Mouse (Mus musculus): ENCODE results near the gene Reep6. TPM values are rescaled to one million over a fixed set of nuclear protein-coding genes. Genes with fewer than 3 reads are reported as not detected.

Reep6 gene
- polyA plus RNA-seq, 1 experiment from 2014 or later: 11.7 TPM

GRCm38 (mm10) chr10:80365736-80366135 lies 36.0 kb downstream of the Reep6 start:
- H3K36me3 ChIP-seq (ENCODE audit: insufficient read depth, low read length): no peaks in the 10 kb centered on the region
- no peak overlapping the region for H3K9ac ChIP-seq (ENCODE audit: low read depth, low read length)
- DNase-seq (ENCODE audit: low spot score) (no peak), ATAC-seq (replicated peaks; ENCODE audit: low FRiP score, low read depth) (no peak)
- WGBS: 71% methylated on average over 6 of the region's 6 CpGs
- H3K9me3 ChIP-seq (replicated peaks; ENCODE audit: low read length): no peaks in the 10 kb centered on the region
- H3K27ac ChIP-seq: no peak overlapping the region
- H3K4me1 ChIP-seq (replicated peaks; ENCODE audit: insufficient read depth, low read length): no peaks in the 10 kb centered on the region
- no peak for TF ChIP-seq CTCF (IDR thresholded peaks at IDR 0.05; ENCODE audit: low read depth)
- H3K4me3 ChIP-seq (replicated peaks; ENCODE audit: low read depth, low read length): no peak overlapping the region
- no peak overlapping the region for H3K4me2 ChIP-seq (ENCODE audit: low read length)
- no peaks in the 10 kb centered on the region for H3K27me3 ChIP-seq (ENCODE audit: insufficient read depth, low read length)

DNA sequence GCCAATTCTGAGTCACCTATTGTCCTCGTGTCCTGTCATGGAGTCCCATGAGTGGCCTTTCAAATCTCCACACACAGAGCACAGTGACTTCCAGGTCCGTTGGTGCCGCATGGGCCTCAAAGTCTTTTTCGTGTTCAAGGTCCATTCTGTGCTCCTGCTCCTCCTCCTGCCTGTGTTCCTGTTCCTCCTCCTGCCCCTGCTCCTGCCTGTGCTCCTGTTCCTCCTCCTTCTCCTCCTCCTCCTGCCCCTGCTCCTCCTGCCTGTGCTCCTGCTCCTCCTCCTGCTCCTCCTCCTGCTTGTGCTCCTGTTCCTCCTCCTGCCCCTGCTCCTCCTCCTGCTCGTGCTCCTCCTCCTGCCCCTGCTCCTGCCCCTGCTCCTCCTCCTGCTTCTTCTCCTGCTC lies 38.2 kb downstream of the Reep6 start:
- H3K4me1 ChIP-seq (replicated peaks; ENCODE audit: insufficient read depth, low read length): no peaks in the 10 kb centered on the region
- no peak for ATAC-seq (replicated peaks; ENCODE audit: low FRiP score, low read depth)

GRCm38 (mm10) chr10:80368392-80368791 lies 38.6 kb downstream of the Reep6 start:
- no peak overlapping the region for H3K4me2 ChIP-seq (ENCODE audit: low read length)
- no peaks in the 10 kb centered on the region for H3K36me3 ChIP-seq (ENCODE audit: insufficient read depth, low read length)
- no peak overlapping the region for H3K9ac ChIP-seq (ENCODE audit: low read depth, low read length)
- no peak overlapping the region for H3K4me3 ChIP-seq (replicated peaks; ENCODE audit: low read depth, low read length)
- H3K9me3 ChIP-seq (replicated peaks; ENCODE audit: low read length): no peaks in the 10 kb centered on the region
- DNase-seq (ENCODE audit: low spot score) (no peak), ATAC-seq (replicated peaks; ENCODE audit: low FRiP score, low read depth) (no peak)
- WGBS: 92% methylated on average over 6 of the region's 6 CpGs
- no peak overlapping the region for H3K27ac ChIP-seq
- no peak for TF ChIP-seq CTCF (IDR thresholded peaks at IDR 0.05; ENCODE audit: low read depth)
- H3K4me1 ChIP-seq (replicated peaks; ENCODE audit: insufficient read depth, low read length): no peaks in the 10 kb centered on the region
- no peaks in the 10 kb centered on the region for H3K27me3 ChIP-seq (ENCODE audit: insufficient read depth, low read length)

More for the DNA sequence above, 38.2 kb downstream of the Reep6 start:
- Histone ChIP-seq H3K9ac (ENCODE audit: low read depth, low read length) (no peak overlapping the region), H3K27ac (no peak overlapping the region), H3K36me3 (ENCODE audit: insufficient read depth, low read length) (no peaks in the 10 kb centered on the region), H3K9me3 (replicated peaks; ENCODE audit: low read length) (no peaks in the 10 kb centered on the region), H3K27me3 (ENCODE audit: insufficient read depth, low read length) (no peaks in the 10 kb centered on the region), H3K4me2 (ENCODE audit: low read length) (no peak overlapping the region), H3K4me3 (replicated peaks; ENCODE audit: low read depth, low read length) (no peak overlapping the region)
- 31% methylated on average over 5 of the region's 5 CpGs for WGBS
- TF ChIP-seq CTCF (IDR thresholded peaks at IDR 0.05; ENCODE audit: low read depth): no peak
- no peak for DNase-seq (ENCODE audit: low spot score)

DNA sequence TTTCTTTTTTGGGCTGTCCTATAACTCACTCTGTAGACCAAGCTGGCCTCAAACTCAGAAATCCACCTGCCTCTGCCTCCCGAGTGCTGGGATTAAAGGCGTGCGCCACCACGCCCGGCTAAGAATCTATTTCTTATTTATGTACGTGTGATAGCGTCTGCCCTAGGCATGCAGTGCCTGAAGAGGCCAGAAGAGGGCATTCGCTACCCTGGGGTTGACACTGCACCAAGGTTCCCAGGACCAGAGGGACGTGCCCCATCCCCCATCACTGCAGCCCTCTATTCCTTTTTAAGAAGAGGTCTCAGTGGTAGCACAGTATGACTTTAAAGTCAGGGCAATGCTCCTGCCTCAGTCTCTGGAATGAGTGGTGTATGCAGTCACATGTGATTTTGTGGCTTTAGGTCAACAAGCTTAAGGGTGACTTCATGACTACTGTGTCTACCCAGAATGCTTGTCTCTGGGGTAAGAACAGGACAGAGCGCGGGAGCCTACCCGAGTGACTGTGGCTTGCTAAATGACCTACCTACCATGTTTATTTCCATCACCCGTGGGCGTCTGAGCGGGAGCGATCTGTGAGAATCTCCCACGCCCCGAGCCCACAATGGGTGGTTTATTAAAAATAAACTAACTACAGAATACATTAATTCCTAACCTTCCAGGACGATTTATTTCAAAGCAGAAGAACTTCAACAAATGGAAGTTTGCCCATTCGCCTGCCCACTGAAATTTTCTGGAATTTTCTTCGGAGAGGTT lies 40.4 kb downstream of the Reep6 start:
- ATAC-seq (replicated peaks; ENCODE audit: low FRiP score, low read depth) (no peak), DNase-seq (ENCODE audit: low spot score) (no peak)
- WGBS: 74% methylated on average over 21 of the region's 21 CpGs
- H3K4me2 ChIP-seq (ENCODE audit: low read length): no peak overlapping the region
- no peaks in the 10 kb centered on the region for H3K9me3 ChIP-seq (replicated peaks; ENCODE audit: low read length)
- H3K4me3 ChIP-seq (replicated peaks; ENCODE audit: low read depth, low read length): no peak overlapping the region
- no peak overlapping the region for H3K27ac ChIP-seq
- peak; percentile 16; the same call in 1 of the 2 replicates for TF ChIP-seq CTCF (IDR thresholded peaks at IDR 0.05; ENCODE audit: low read depth)
- H3K4me1 ChIP-seq (replicated peaks; ENCODE audit: insufficient read depth, low read length): no peaks in the 10 kb centered on the region
- no peaks in the 10 kb centered on the region for H3K27me3 ChIP-seq (ENCODE audit: insufficient read depth, low read length)
- H3K9ac ChIP-seq (ENCODE audit: low read depth, low read length): no peak overlapping the region
- no peaks in the 10 kb centered on the region for H3K36me3 ChIP-seq (ENCODE audit: insufficient read depth, low read length)

- Histone ChIP-seq H3K4me1 (replicated peaks; ENCODE audit: insufficient read depth, low read length) (no peaks in the 10 kb centered on the region), H3K36me3 (ENCODE audit: insufficient read depth, low read length) (no peaks in the 10 kb centered on the region), H3K27me3 (ENCODE audit: insufficient read depth, low read length) (no peaks in the 10 kb centered on the region), H3K9me3 (replicated peaks; ENCODE audit: low read length) (no peaks in the 10 kb centered on the region), H3K4me2 (ENCODE audit: low read length) (peak overlapping the region; percentile 34), H3K4me3 (replicated peaks; ENCODE audit: low read depth, low read length) (peak overlapping the region; percentile 14; the same call in 1 of the 2 replicates), H3K9ac (ENCODE audit: low read depth, low read length) (0 out of 2 replicates have a peak overlapping the region, but pooled peaks have one; percentile 24), H3K27ac (0 out of 2 replicates have a peak overlapping the region, but pooled peaks have one; percentile 8)
- ATAC-seq (replicated peaks; ENCODE audit: low FRiP score, low read depth): peak; percentile 74; the same call in 1 of the 2 replicates
- 4% methylated on average over 12 of the region's 12 CpGs for WGBS
- no peak for TF ChIP-seq CTCF (IDR thresholded peaks at IDR 0.05; ENCODE audit: low read depth)
- peak; percentile 78 for DNase-seq (ENCODE audit: low spot score)
These were observed 41.7 kb downstream of the Reep6 start for GRCm38 (mm10) chr10:80371411-80371966.

GRCm38 (mm10) chr10:80371983-80372382 lies 42.2 kb downstream of the Reep6 start:
- Histone ChIP-seq H3K4me2 (ENCODE audit: low read length) (peak overlapping the region; percentile 34), H3K4me3 (replicated peaks; ENCODE audit: low read depth, low read length) (no peak overlapping the region), H3K27me3 (ENCODE audit: insufficient read depth, low read length) (no peaks in the 10 kb centered on the region), H3K9ac (ENCODE audit: low read depth, low read length) (no peak overlapping the region), H3K27ac (0 out of 2 replicates have a peak overlapping the region, but pooled peaks have one; percentile 8), H3K4me1 (replicated peaks; ENCODE audit: insufficient read depth, low read length) (no peaks in the 10 kb centered on the region), H3K36me3 (ENCODE audit: insufficient read depth, low read length) (no peaks in the 10 kb centered on the region), H3K9me3 (replicated peaks; ENCODE audit: low read length) (no peaks in the 10 kb centered on the region)
- no peak for TF ChIP-seq CTCF (IDR thresholded peaks at IDR 0.05; ENCODE audit: low read depth)
- 43% methylated on average over 9 of the region's 9 CpGs for WGBS
- ATAC-seq (replicated peaks; ENCODE audit: low FRiP score, low read depth) (no peak), DNase-seq (ENCODE audit: low spot score) (no peak)
